Mouse (Mus musculus): ENCODE results near the gene Csrp3.

Gene Csrp3

DNA sequence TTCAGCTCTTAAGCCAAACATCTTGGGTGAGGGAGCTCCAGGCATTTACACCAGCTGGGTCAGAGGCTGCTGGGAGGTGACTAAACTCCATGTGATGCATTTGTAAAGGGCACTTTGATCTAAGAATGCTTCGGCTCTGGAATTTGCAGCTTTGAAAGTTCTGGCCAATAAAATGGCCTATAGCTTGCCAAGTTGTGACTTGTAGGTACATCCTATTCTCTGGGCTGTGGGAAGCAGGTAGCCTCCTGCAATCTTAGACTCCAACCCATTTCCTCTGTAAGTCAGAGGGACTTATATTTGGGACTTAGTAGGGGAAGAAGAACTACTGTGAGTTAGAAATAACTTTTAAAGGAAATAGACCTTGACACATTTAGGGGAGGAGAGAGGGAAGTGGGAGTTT lies 13.1 kb upstream of the Csrp3 start:
- Histone ChIP-seq H3K4me3 (replicated peaks; ENCODE audit: low read length) (no peak overlapping the region), H3K9me3 (ENCODE audit: low read length) (no peaks in the 10 kb centered on the region), H3K4me1 (replicated peaks; ENCODE audit: low read depth, low read length) (peaks cover 3% of the 10 kb centered on the region; the same call in 1 of the 2 replicates), H3K27me3 (ENCODE audit: insufficient read depth, low read length) (no peaks in the 10 kb centered on the region), H3K36me3 (ENCODE audit: insufficient read depth, low read length) (peaks cover 23% of the 10 kb centered on the region)
- TF ChIP-seq NANOG (IDR thresholded peaks at IDR 0.05; ENCODE audit: borderline replicate concordance, low read length) (no peak), POU5F1 (IDR thresholded peaks at IDR 0.05; ENCODE audit: borderline replicate concordance, low read length) (no peak), CTCF (conservative IDR thresholded peaks at IDR 0.05; ENCODE audit: low read length) (no peak)

DNA sequence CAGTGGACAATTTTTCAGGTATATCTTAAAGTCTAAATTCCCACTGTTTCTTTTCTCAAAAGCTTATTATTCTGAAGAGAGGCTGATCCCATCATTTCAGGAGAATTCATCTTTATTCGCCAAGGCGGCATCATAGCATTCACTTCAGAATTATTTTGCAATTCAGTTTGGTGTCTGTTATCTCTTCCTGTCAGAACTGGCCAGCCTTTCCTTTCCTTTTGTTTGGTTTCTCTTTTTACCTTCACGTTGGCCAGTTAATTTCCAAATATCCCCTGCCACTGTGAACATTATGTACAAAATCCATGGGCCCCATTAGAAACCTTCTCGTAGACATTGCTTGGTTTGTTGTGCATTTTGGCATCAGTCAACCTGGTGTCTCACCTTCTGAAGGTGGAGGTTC lies 11.5 kb upstream of the Csrp3 start:
- Histone ChIP-seq H3K4me3 (replicated peaks; ENCODE audit: low read length) (no peak overlapping the region), H3K36me3 (ENCODE audit: insufficient read depth, low read length) (peaks cover 10% of the 10 kb centered on the region; the same call in 1 of the 2 replicates), H3K9me3 (ENCODE audit: low read length) (no peaks in the 10 kb centered on the region), H3K27me3 (ENCODE audit: insufficient read depth, low read length) (no peaks in the 10 kb centered on the region), H3K4me1 (replicated peaks; ENCODE audit: low read depth, low read length) (peaks cover 3% of the 10 kb centered on the region; the same call in 1 of the 2 replicates)
- TF ChIP-seq NANOG (IDR thresholded peaks at IDR 0.05; ENCODE audit: borderline replicate concordance, low read length) (no peak), POU5F1 (IDR thresholded peaks at IDR 0.05; ENCODE audit: borderline replicate concordance, low read length) (no peak), CTCF (conservative IDR thresholded peaks at IDR 0.05; ENCODE audit: low read length) (no peak)

DNA sequence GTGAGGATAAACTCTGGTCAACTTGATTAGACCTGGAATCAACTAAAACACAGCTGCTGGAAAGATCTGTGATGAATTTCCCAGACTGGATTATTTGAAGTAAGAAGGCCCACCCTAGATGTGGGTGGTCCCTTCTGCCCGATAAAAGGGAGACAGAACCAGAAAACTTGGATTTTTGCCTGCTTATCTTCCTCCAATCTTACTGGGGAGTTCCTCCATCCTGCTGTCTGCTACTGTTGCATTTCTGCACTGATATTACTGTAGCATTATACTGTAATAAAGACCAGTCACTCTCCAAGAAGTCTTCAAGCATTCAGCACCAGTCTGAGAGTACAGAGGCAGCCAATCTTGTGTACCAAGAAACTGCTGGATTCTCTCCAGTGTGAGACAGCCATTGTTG lies 10.4 kb upstream of the Csrp3 start:
- Histone ChIP-seq H3K36me3 (ENCODE audit: insufficient read depth, low read length) (no peaks in the 10 kb centered on the region), H3K9me3 (ENCODE audit: low read length) (no peaks in the 10 kb centered on the region), H3K27me3 (ENCODE audit: insufficient read depth, low read length) (no peaks in the 10 kb centered on the region), H3K4me1 (replicated peaks; ENCODE audit: low read depth, low read length) (peaks cover 5% of the 10 kb centered on the region; the same call in 1 of the 2 replicates), H3K4me3 (replicated peaks; ENCODE audit: low read length) (no peak overlapping the region)
- no peak for TF ChIP-seq POU5F1 (IDR thresholded peaks at IDR 0.05; ENCODE audit: borderline replicate concordance, low read length)
- no peak for TF ChIP-seq NANOG (IDR thresholded peaks at IDR 0.05; ENCODE audit: borderline replicate concordance, low read length)
- no peak for TF ChIP-seq CTCF (conservative IDR thresholded peaks at IDR 0.05; ENCODE audit: low read length)

DNA sequence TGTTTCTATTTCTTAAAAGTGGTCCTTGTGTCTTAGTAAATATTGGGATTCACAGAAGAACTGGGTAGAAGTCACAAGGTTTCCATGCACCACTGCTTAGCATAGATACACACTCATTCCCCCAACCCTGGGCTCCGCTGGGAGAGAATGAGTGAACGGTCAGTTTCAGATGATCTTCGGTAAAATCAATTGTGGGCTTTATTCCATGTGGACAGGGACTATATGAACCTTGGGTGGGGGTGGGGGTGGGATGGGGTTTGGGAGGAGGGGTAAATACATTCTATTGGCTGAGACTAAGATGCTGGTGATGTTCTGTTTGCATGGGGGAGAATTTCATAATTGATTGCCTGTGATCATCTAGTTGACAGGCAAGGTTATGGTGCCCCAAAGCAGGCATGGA lies 7.6 kb upstream of the Csrp3 start:
- H3K9me3 ChIP-seq (ENCODE audit: low read length), result no peaks in the 10 kb centered on the region
- peaks cover 12% of the 10 kb centered on the region; the same call in 1 of the 2 replicates for H3K4me1 ChIP-seq (replicated peaks; ENCODE audit: low read depth, low read length)
- H3K4me3 ChIP-seq (replicated peaks; ENCODE audit: low read length), result no peak overlapping the region
- TF ChIP-seq NANOG (IDR thresholded peaks at IDR 0.05; ENCODE audit: borderline replicate concordance, low read length) (no peak), CTCF (conservative IDR thresholded peaks at IDR 0.05; ENCODE audit: low read length) (no peak), POU5F1 (IDR thresholded peaks at IDR 0.05; ENCODE audit: borderline replicate concordance, low read length) (no peak)
- H3K27me3 ChIP-seq (ENCODE audit: insufficient read depth, low read length), result no peaks in the 10 kb centered on the region
- H3K36me3 ChIP-seq (ENCODE audit: insufficient read depth, low read length), result no peaks in the 10 kb centered on the region

DNA sequence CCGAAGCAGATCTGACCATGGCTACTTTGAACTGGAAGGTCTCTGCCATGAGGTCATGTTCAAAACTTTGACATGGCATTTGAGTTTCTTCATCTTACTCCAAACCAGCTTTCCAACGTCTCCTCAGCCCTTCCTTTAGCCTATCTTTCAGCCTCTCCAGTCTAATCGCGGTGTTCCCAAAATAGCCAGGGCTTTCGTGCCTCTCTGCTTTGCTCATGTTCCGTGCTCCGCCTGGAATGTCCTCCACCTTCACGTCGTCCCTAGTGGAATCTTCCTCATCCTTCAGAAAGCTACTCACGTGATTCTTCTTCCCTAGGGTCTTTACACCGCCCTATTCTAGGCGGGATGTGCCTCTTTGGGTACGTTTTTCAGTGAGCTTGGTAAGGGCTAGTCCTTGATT lies 5.7 kb upstream of the Csrp3 start:
- Histone ChIP-seq H3K4me1 (replicated peaks; ENCODE audit: low read depth, low read length) (peaks cover 12% of the 10 kb centered on the region; the same call in 1 of the 2 replicates), H3K9me3 (ENCODE audit: low read length) (no peaks in the 10 kb centered on the region), H3K4me3 (replicated peaks; ENCODE audit: low read length) (no peak overlapping the region), H3K27me3 (ENCODE audit: insufficient read depth, low read length) (no peaks in the 10 kb centered on the region), H3K36me3 (ENCODE audit: insufficient read depth, low read length) (no peaks in the 10 kb centered on the region)
- TF ChIP-seq CTCF (conservative IDR thresholded peaks at IDR 0.05; ENCODE audit: low read length), result no peak
- TF ChIP-seq POU5F1 (IDR thresholded peaks at IDR 0.05; ENCODE audit: borderline replicate concordance, low read length), result no peak
- TF ChIP-seq NANOG (IDR thresholded peaks at IDR 0.05; ENCODE audit: borderline replicate concordance, low read length), result no peak

DNA sequence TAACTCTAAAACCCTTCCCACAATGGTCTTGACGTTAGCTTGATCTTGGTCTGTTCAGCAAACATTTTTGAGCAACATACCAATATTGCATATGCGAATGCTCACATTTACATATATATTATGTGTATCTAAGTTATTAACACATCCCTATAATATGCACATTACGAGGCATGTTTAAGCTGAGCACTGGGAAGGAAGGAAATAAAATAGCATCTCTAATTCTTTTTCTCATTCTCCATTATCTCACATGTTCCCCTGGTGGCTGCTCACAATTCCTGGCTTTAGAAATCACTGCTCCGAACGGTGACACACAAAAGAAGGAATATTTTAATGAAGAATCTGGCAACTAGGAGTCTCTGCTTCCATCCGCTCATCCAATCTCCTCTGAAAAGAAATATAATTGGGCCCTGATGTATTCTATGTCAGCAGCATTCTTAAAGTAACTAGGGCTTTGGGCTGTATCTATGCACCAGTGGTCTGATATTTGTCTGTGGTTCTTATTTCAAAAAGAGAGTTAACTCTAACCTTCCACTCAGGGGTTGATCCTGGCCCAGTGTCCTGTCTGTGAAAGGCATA lies 3.8 kb upstream of the Csrp3 start:
- H3K4me1 ChIP-seq (replicated peaks; ENCODE audit: low read depth, low read length), result peaks cover 18% of the 10 kb centered on the region
- no peaks in the 10 kb centered on the region for H3K36me3 ChIP-seq (ENCODE audit: insufficient read depth, low read length)
- no peak for TF ChIP-seq NANOG (IDR thresholded peaks at IDR 0.05; ENCODE audit: borderline replicate concordance, low read length)
- TF ChIP-seq POU5F1 (IDR thresholded peaks at IDR 0.05; ENCODE audit: borderline replicate concordance, low read length), result no peak
- no peak for TF ChIP-seq CTCF (conservative IDR thresholded peaks at IDR 0.05; ENCODE audit: low read length)
- H3K9me3 ChIP-seq (ENCODE audit: low read length), result no peaks in the 10 kb centered on the region
- no peaks in the 10 kb centered on the region for H3K27me3 ChIP-seq (ENCODE audit: insufficient read depth, low read length)
- H3K4me3 ChIP-seq (replicated peaks; ENCODE audit: low read length), result no peak overlapping the region

DNA sequence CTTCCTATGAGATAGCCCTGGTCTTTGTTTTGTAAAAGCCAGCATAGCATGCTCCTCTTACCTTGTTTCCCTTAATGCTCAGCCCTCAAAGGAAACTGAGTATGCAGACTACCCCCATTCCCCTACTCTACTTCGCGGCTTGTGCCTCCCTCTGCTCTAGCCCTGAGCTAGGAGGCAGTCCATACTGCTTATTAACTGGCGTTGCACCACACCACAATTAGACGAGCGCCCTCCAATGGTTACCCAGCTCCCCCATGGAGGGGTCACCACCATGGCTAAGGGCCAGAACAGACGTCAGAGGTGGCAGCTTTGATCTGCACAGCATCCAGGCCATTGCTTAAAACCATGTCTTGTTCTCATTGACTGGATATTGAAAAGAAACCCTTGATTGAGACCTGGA lies 1.1 kb downstream of the Csrp3 start:
- H3K4me1 ChIP-seq (replicated peaks; ENCODE audit: low read depth, low read length), result peaks cover 5% of the 10 kb centered on the region; the same call in 1 of the 2 replicates
- no peak for TF ChIP-seq CTCF (conservative IDR thresholded peaks at IDR 0.05; ENCODE audit: low read length)
- no peak for TF ChIP-seq POU5F1 (IDR thresholded peaks at IDR 0.05; ENCODE audit: borderline replicate concordance, low read length)
- TF ChIP-seq NANOG (IDR thresholded peaks at IDR 0.05; ENCODE audit: borderline replicate concordance, low read length), result no peak
- H3K9me3 ChIP-seq (ENCODE audit: low read length), result no peaks in the 10 kb centered on the region
- no peaks in the 10 kb centered on the region for H3K36me3 ChIP-seq (ENCODE audit: insufficient read depth, low read length)
- H3K27me3 ChIP-seq (ENCODE audit: insufficient read depth, low read length), result peaks cover 3% of the 10 kb centered on the region; the same call in 1 of the 2 replicates
- no peak overlapping the region for H3K4me3 ChIP-seq (replicated peaks; ENCODE audit: low read length)

DNA sequence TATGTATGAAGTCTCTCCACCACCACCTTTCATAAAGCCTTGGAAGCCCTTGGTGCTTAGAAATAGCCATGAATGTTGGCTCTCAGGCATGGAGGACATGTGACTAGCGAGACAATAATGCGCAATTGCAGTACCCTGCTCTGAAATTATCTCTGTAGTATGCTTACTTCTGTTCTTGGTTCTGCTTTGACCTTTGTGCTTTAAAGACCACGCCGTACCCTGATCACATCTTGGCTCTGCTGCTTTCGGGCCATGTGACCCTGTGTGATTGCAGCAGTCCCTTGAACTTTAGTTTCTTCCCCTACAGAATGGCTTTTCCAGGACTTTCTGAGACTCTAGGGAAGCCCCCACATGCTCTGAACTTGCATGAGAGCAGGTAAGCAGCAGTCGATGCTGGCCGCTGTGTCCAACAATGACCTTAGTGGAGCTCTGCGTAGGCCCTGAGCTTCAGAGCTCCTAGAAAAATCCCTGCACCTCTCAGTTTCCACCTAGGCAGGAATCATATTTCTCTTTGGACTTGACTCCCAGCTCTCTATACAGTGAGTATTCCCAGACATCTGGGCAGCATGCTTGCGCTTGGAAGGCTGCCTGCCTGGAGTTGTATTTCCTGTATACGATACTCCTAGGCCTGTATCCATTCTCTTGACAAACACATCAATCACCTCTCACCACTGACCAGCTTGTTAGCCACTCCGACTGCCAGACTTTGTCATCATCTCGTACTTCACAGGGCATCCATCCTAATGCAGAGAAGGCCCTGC lies 2.4 kb downstream of the Csrp3 start:
- Histone ChIP-seq H3K36me3 (ENCODE audit: insufficient read depth, low read length) (no peaks in the 10 kb centered on the region), H3K9me3 (ENCODE audit: low read length) (no peaks in the 10 kb centered on the region), H3K4me1 (replicated peaks; ENCODE audit: low read depth, low read length) (peaks cover 5% of the 10 kb centered on the region; the same call in 1 of the 2 replicates), H3K27me3 (ENCODE audit: insufficient read depth, low read length) (peaks cover 3% of the 10 kb centered on the region; the same call in 1 of the 2 replicates), H3K4me3 (replicated peaks; ENCODE audit: low read length) (no peak overlapping the region)
- TF ChIP-seq CTCF (conservative IDR thresholded peaks at IDR 0.05; ENCODE audit: low read length) (no peak), NANOG (IDR thresholded peaks at IDR 0.05; ENCODE audit: borderline replicate concordance, low read length) (no peak), POU5F1 (IDR thresholded peaks at IDR 0.05; ENCODE audit: borderline replicate concordance, low read length) (no peak)
